Mouse (Mus musculus) gastrocnemius, postnatal 25 days (tissue): ENCODE results near the gene Tuba1c. TPM values are rescaled to one million over a fixed set of nuclear protein-coding genes. Genes with fewer than 3 reads are reported as not detected.

ENCODE experiments used
- DNase-seq: peaks from one replicate; pipeline ENCODE4 v3.0.0; 2022
- long read RNA-seq, 2 experiments: library from polyadenylated mRNA; stranded (forward); transcript quantifications; one replicate each; pipeline ENCODE4 v2.0.0; 2021
- total RNA-seq, 2 experiments: library from RNA; stranded (reverse); gene quantifications; 1 replicate in 1 of 2; 2 replicates in 1 of 2; pipeline ENCODE4 v1.2.3; 2021

Gene Tuba1c
- 10 to 100 TPM in 1 of 2 experiments, 1 to 10 TPM in 1; 7.1 to 10.7 TPM for total RNA-seq
- long read RNA-seq, experiment 1, partial matches to known transcripts: 2 of 3 reads
- long read RNA-seq, experiment 1, other reads (novel, unspliced or antisense): 0 of 3 reads
- long read RNA-seq, experiment 2, partial matches to known transcripts: 0 of 1 reads
- long read RNA-seq, experiment 2, other reads (novel, unspliced or antisense): 1 of 1 reads

DNA sequence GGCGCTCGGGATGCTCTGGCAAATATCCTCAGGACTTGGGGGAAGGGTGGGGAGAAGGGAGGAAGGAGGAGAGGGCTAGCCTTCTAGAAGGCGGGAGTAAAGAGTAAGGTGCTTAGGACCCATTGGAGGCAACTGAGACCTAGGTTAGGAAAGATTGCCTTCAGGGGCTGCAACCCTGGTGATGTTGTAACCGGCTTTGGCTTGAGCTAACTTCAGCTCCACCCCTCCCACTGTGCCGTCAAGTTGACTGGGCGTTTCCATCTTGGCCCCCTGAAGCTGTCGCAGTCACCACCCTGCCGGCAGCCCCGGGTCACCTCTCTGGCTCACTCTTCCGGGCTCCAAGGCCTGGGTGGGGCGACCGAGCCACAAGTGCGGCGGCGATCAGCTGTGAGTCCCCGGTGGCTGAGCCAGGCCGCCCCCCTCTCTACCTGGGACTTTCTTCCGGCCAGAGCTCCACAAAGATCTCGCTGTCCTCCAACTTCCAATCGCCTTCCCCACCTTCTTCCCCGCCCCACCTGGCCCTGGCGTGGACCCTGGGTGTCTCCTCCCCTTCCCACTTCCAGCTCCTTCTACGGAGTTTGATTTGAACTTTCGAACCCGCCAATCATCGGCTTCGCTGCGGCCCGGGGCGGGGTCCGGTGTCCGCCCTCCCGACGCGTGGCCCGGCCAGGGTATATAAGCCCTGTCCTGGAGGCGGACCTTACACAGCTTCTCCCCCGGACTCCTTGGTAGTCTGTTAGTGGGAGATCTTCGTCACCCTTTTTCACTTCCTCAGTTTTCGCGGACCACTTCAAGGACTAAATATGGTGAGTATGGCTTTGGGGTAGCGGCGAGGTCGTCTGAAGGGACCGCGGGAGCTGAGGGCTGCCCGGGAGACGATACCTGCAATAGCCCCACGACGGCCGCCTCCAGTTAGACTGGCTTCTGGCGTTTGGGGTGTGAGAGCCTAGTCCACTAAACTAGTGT lies at the start of gene Tuba1c:
Gene Tuba1c (plus strand): TSS at position 273 of the 966 bp plus-strand sequence.
- peak; percentile 92 for DNase-seq

DNA sequence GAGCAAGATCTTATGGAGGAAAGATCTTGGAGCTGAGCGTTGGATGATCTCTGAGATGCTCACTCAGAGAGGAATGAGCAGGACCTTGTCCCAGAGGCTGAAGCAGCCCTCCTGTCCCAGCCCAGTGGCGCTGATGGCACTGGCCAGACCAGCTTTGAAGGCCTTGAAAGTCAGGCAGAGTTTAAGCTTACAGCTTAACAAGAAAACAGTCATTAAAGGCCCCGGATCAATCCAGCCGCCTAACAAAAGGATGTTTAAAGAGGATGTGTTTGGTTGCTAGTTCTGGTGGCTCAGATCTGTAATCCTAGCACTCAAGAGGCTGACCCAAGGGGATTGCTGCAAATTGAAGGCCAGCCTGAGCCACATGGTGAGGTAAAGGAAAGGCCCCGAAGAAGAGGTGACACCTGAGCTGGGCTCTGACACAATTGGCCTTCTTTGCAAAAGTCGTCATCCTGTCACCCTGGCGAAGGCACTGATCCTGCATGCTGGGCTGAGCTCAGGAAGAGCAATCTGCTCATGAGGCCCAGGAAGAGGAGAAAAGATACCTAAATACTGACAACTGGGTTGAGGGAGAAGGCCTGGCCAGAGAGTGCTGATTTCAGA lies 49.6 kb upstream of the Tuba1c start:
- no peak for DNase-seq

DNA sequence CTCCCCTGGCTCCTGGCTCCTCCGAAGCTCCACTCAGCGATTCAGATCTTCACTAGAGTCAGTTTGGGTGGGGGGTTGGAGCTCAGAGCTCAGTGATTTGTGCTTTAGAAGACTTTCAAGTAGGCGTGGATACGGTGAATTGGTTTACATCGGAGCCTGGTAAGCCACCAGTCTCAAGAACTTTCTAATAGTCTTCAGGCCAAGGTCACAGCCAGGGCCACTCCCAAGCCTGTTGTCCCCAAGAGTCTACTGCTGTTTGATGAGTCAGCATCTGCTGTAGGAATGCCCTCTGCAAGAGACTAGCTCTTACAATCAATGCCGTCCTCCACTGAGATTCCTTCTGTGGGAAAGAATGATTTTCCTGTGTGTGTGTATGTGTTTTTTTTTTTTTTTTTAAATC lies 47.6 kb upstream of the Tuba1c start:
- DNase-seq: no peak

- no peak for DNase-seq
These were observed 46.1 kb upstream of the Tuba1c start for GRCm38 (mm10) chr15:98983431-98984081.

DNA sequence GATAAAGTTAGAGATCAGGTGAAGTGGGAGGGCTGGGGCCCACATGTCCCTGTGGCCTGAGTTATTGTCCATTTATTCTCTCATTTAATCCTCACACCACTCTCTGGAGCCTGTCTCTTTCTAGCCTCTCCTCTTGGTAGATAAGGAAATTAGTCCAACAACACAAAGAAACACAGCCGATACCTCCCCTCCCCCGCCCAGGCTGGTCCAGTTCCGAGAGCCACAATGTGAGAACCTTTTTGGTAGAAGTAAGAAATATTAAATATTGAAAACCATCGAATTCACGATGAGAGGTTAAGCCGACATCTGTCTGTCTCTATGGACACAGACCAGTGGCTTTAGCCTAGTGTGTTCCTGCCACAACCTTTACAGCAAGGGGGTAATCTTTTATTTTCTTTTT lies 45.0 kb upstream of the Tuba1c start:
- no peak for DNase-seq

GRCm38 (mm10) chr15:98985240-98985981 lies 44.3 kb upstream of the Tuba1c start:
- DNase-seq: peak; percentile 77

DNA sequence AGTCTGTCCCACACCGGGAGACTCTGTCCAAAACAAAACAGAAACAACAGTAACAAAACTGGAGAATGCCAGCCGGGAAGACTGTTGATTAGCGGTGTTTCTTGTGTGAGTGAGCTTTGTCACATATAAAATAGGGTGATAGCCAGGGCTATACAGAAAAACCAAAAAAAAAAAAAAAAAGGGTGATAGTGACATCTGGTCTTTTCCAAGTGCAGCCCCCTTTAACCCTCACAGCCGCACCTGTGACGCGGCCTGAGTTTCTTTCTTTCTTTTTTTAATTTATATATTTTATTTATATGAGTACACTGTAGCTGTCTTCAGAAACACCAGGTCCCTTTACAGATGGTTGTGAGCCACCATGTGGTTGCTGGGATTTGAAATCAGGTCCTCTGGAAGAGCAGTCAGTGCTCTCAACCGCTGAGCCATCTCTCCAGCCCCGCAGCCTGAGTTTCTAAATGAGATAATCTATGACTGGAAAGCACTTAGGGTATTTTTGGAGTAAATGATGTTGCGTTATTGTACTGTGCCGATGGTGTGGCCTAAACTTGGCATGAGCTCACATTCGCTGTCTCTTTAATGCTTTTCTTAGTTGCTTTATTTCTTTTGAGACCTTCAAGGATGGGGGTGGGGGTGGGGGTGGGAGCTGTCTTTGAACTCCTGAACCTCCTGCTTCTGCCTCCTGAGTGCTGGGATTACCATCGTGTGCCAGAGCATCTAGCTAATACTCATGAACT lies 43.5 kb upstream of the Tuba1c start:
- DNase-seq: no peak

GRCm38 (mm10) chr15:98987077-98987630 lies 42.5 kb upstream of the Tuba1c start:
- no peak for DNase-seq

- no peak for DNase-seq
These were observed 42.0 kb upstream of the Tuba1c start for GRCm38 (mm10) chr15:98987661-98988181.

- DNase-seq: no peak
These were observed 40.9 kb upstream of the Tuba1c start for GRCm38 (mm10) chr15:98988787-98989186.

DNA sequence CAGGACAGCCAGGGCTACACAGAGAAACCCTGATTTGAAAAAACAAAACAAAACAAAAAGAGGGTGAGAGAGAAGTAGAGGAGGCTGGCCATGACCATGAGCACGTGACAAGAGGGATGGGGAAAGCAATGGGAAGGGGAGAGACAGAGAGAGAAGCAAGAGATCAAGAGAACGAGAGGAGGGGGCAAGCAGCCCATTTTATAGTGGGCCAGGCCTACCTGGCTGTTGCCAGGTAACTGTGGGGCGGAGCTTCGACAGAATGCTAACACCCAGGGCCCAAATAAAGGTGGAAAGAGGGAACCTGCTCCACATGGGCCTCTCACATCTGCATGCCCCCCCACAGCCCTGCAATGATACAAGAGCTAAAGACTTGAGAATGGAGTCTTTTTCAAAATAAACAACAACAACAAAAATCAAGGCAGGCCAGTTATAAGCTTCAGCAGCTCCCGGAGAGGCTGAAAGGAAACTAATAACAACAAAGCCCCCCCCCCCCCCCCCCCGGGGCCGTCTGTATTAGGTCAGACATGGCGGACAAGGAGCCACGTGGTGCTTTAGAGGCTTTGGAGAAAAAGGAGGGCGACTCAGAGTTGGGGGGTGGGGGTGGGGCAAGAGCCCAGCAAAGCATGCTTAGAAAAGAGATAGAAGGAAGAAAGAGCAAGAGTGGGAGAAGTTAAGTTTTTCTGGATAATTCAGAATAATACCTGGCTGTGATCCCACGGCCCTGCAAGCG lies 39.8 kb upstream of the Tuba1c start:
- DNase-seq: no peak

- DNase-seq: no peak
These were observed 38.8 kb upstream of the Tuba1c start for GRCm38 (mm10) chr15:98990669-98991539.

- no peak for DNase-seq
These were observed 38.1 kb upstream of the Tuba1c start for GRCm38 (mm10) chr15:98991540-98992050.

GRCm38 (mm10) chr15:98992086-98992912 lies 37.4 kb upstream of the Tuba1c start:
- peak; percentile 50 for DNase-seq

GRCm38 (mm10) chr15:98993093-98993793 lies 36.4 kb upstream of the Tuba1c start:
- peak; percentile 94 for DNase-seq

DNA sequence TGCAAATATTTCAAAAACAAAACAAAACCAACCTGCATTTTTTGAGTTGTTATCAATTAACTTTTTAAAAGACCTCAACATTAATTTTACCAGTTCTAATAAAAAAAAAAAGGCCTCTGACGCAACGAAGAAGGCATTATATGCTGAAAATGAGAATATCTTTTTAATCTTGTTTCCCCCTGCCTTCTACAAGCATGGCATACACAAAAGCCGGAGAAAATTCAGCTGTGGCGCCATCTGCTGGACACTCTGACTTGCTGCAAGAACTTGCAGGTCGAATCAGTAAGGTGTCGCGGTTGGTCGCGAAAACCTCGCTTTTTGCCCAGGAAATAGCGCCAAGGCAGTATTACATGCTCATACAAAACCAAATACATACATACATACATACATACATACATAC lies 35.8 kb upstream of the Tuba1c start:
- DNase-seq: peak; percentile 73
